In genomic region chr4:139310171-139310898, GRCm38 (mm10) we compare ENCODE assay signal across 8 mouse cellular contexts. TPM values are rescaled to one million over a fixed set of nuclear protein-coding genes. Genes with fewer than 3 reads are reported as not detected.
DNase-seq lines count a peak whose midpoint lies in the region; ATAC-seq and TF ChIP-seq lines count a peak whose summit lies in the region.

Pqlc2 (minus strand) TSS chr4:139310708.
Akr7a5 (plus strand) TSS chr4:139310744.

- H3K4me2 ChIP-seq in hindbrain, postnatal 0 days (ENCODE audit: low read depth, low read length), result peak within 1 kb of the TSS; percentile 97

- WGBS in hindbrain, postnatal 0 days, result under 1% methylated on average over 63 of the region's 63 CpGs

- TF ChIP-seq CTCF in gastrocnemius, adult 2 months (IDR thresholded peaks at IDR 0.05), result no peak
- TF ChIP-seq CTCF in hindbrain, postnatal 0 days (IDR thresholded peaks at IDR 0.05; ENCODE audit: low read depth), result no peak
- TF ChIP-seq CTCF in left cerebral cortex, adult 2 months (IDR thresholded peaks at IDR 0.05), result no peak

- peak; percentile 77 for ATAC-seq in common myeloid progenitor, adult 5-6 weeks (replicated peaks; ENCODE audit: low read depth, poor library complexity, severe bottlenecking)
- peak; percentile 91 for ATAC-seq in hindbrain, postnatal 0 days
- peak; percentile 82 for ATAC-seq in megakaryocyte, adult 5-6 weeks (ENCODE audit: poor library complexity, severe bottlenecking)

- peak within 1 kb of the TSS; percentile 80 for H3K9ac ChIP-seq in hindbrain, postnatal 0 days (replicated peaks; ENCODE audit: low read length)

- no peaks in the 10 kb centered on the region for H3K27me3 ChIP-seq in hindbrain, postnatal 0 days (ENCODE audit: insufficient read depth, low read length)

- DNase-seq in ZHBTc4 (ENCODE audit: low read depth, low spot score), result peak; percentile 96
- peak; percentile 98 for DNase-seq in gastrocnemius, adult 2 months
- peak; percentile 98 for DNase-seq in hindbrain, postnatal 0 days (ENCODE audit: low spot score)
- peak; percentile 98 to 99 for DNase-seq in left cerebral cortex, adult 2 months (ENCODE audit: extremely low spot score in 1 of 2, low spot score in 2 of 2)
- DNase-seq in right cerebral cortex, adult 2 months (ENCODE audit: low spot score in 2 of 2), result peak; percentile 98 to 99
- peak; percentile 98 for DNase-seq in urinary bladder, postnatal 14 days (ENCODE audit: low spot score)

- intact Hi-C loops in gastrocnemius, adult 2 months (cut with DNase I), result no loop called here
- intact Hi-C loops in left cerebral cortex, adult 2 months (cut with DNase I), result loop anchor here (1.0 kb wide), 1 partner anchor 21 kb away; no protein-coding TSS in a partner anchor

- H3K9me3 ChIP-seq in hindbrain, postnatal 0 days (ENCODE audit: low read length), result no peaks in the 10 kb centered on the region

- H3K4me3 ChIP-seq in gastrocnemius, adult 2 months, result peak within 1 kb of the TSS; percentile 92
- H3K4me3 ChIP-seq in hindbrain, postnatal 0 days (ENCODE audit: low read length), result peak within 1 kb of the TSS; percentile 88
- peak within 1 kb of the TSS; percentile 98 for H3K4me3 ChIP-seq in left cerebral cortex, adult 2 months

- peaks cover 12% of the 10 kb centered on the region for H3K36me3 ChIP-seq in hindbrain, postnatal 0 days (ENCODE audit: insufficient read depth, low read length)

- H3K4me1 ChIP-seq in hindbrain, postnatal 0 days (ENCODE audit: insufficient read depth, low read length), result peaks cover 15% of the 10 kb centered on the region

- H3K27ac ChIP-seq in gastrocnemius, adult 2 months, result peak within 1 kb of the TSS; percentile 88
- H3K27ac ChIP-seq in hindbrain, postnatal 0 days, result peak within 1 kb of the TSS; percentile 80
- H3K27ac ChIP-seq in left cerebral cortex, adult 2 months, result peak within 1 kb of the TSS; percentile 91

RNA-seq across cellular contexts. Expression of gene Pqlc2, which starts in this region (rescaled TPM):
- total RNA-seq in common myeloid progenitor, adult 5-6 weeks (2017), result 2.6 and 3.6 TPM in 2 replicates
- 1 to 10 TPM; 4.9 to 7.2 TPM for total RNA-seq in gastrocnemius, adult 2 months (2021)
- total RNA-seq in hindbrain, postnatal 0 days (2014; rRNA removed), result 23.1 and 23.5 TPM in 2 replicates
- polyA plus RNA-seq in hindbrain, postnatal 0 days (2015; fragmentation: Nextera tagmentation; extraction: Ambion mirVana), result 13.3 and 13.7 TPM in 2 replicates
- total RNA-seq in left cerebral cortex, adult 2 months (2021), result 10 to 100 TPM; 13.3 to 13.9 TPM
- 9.8 and 11.1 TPM in 2 replicates for total RNA-seq in megakaryocyte, adult 5-6 weeks (2015)
- 12.8 and 16.1 TPM in 2 replicates for total RNA-seq in megakaryocyte, adult 5-6 weeks (2017)

RNA-seq across cellular contexts. Expression of gene Akr7a5, which starts in this region (rescaled TPM):
- total RNA-seq in common myeloid progenitor, adult 5-6 weeks (2017), result 10.6 and 12.4 TPM in 2 replicates
- total RNA-seq in gastrocnemius, adult 2 months (2021), result 10 to 100 TPM; 31.2 to 34.7 TPM
- 58.5 and 73.3 TPM in 2 replicates for total RNA-seq in hindbrain, postnatal 0 days (2014; rRNA removed)
- polyA plus RNA-seq in hindbrain, postnatal 0 days (2015; fragmentation: Nextera tagmentation; extraction: Ambion mirVana), result 67.6 and 69.2 TPM in 2 replicates
- 10 to 100 TPM; 27.2 to 27.9 TPM for total RNA-seq in left cerebral cortex, adult 2 months (2021)
- 3.9 and 4.2 TPM in 2 replicates for total RNA-seq in megakaryocyte, adult 5-6 weeks (2015)
- 5.8 and 7.1 TPM in 2 replicates for total RNA-seq in megakaryocyte, adult 5-6 weeks (2017)

Comparison
In these comparisons a context has a peak if more than half of its experiments do, and no peak if none do; other contexts are left out.
1. Peak in every context shown above with its lines: DNase-seq, ATAC-seq, H3K4me3 ChIP-seq and H3K27ac ChIP-seq.